Mouse (Mus musculus): ENCODE results near the gene Gns. TPM values are rescaled to one million over a fixed set of nuclear protein-coding genes. Genes with fewer than 3 reads are reported as not detected.

The Gns gene
- polyA plus RNA-seq, 1 experiment from 2014 or later, result 41.4 TPM

GRCm38 (mm10) chr10:121342260-121342659, 22.6 kb upstream of the Gns start:
- Histone ChIP-seq H3K36me3 (ENCODE audit: insufficient read depth, low read length) (no peaks in the 10 kb centered on the region), H3K9me3 (ENCODE audit: low read length) (no peaks in the 10 kb centered on the region), H3K4me3 (ENCODE audit: low read depth, low read length) (no peak overlapping the region), H3K4me2 (replicated peaks; ENCODE audit: low read depth, low read length) (no peak overlapping the region), H3K27me3 (replicated peaks; ENCODE audit: insufficient read depth, low read length) (no peaks in the 10 kb centered on the region), H3K4me1 (ENCODE audit: insufficient read depth, low read depth, low read length) (0 out of 2 replicates have a peak, but pooled peaks cover 3% of the 10 kb centered on the region), H3K9ac (replicated peaks; ENCODE audit: low read depth) (no peak overlapping the region), H3K27ac (ENCODE audit: low read length) (no peak overlapping the region)
- DNase-seq (ENCODE audit: low spot score), result no peak
- TF ChIP-seq EP300 (IDR thresholded peaks at IDR 0.05) (no peak), CTCF (IDR thresholded peaks at IDR 0.05) (no peak)
- WGBS, result 96% methylated on average over 10 of the region's 10 CpGs
- no peak for ATAC-seq

- TF ChIP-seq EP300 (IDR thresholded peaks at IDR 0.05), result peak; percentile 80
- no peak for TF ChIP-seq CTCF (IDR thresholded peaks at IDR 0.05)
- ATAC-seq (peak; percentile 75), DNase-seq (ENCODE audit: low spot score) (peak; percentile 69)
- Histone ChIP-seq H3K9ac (replicated peaks; ENCODE audit: low read depth) (no peak overlapping the region), H3K27me3 (replicated peaks; ENCODE audit: insufficient read depth, low read length) (no peaks in the 10 kb centered on the region), H3K4me1 (ENCODE audit: insufficient read depth, low read depth, low read length) (0 out of 2 replicates have a peak, but pooled peaks cover 3% of the 10 kb centered on the region), H3K27ac (ENCODE audit: low read length) (no peak overlapping the region), H3K9me3 (ENCODE audit: low read length) (no peaks in the 10 kb centered on the region), H3K36me3 (ENCODE audit: insufficient read depth, low read length) (no peaks in the 10 kb centered on the region), H3K4me2 (replicated peaks; ENCODE audit: low read depth, low read length) (no peak overlapping the region), H3K4me3 (ENCODE audit: low read depth, low read length) (no peak overlapping the region)
- WGBS, result 20% methylated on average over 6 of the region's 6 CpGs
Observed at GRCm38 (mm10) chr10:121343867-121344266, 21.0 kb upstream of the Gns start.

- no peak overlapping the region for H3K27ac ChIP-seq (ENCODE audit: low read length)
- no peaks in the 10 kb centered on the region for H3K9me3 ChIP-seq (ENCODE audit: low read length)
- no peaks in the 10 kb centered on the region for H3K27me3 ChIP-seq (replicated peaks; ENCODE audit: insufficient read depth, low read length)
- ATAC-seq (no peak), DNase-seq (ENCODE audit: low spot score) (no peak)
- peak overlapping the region; percentile 88; the same call in 1 of the 2 replicates for H3K4me2 ChIP-seq (replicated peaks; ENCODE audit: low read depth, low read length)
- no peak overlapping the region for H3K9ac ChIP-seq (replicated peaks; ENCODE audit: low read depth)
- WGBS, result 30% methylated on average over 5 of the region's 5 CpGs
- H3K36me3 ChIP-seq (ENCODE audit: insufficient read depth, low read length), result no peaks in the 10 kb centered on the region
- no peak overlapping the region for H3K4me3 ChIP-seq (ENCODE audit: low read depth, low read length)
- H3K4me1 ChIP-seq (ENCODE audit: insufficient read depth, low read depth, low read length), result 0 out of 2 replicates have a peak, but pooled peaks cover 8% of the 10 kb centered on the region
- TF ChIP-seq EP300 (IDR thresholded peaks at IDR 0.05) (no peak), CTCF (IDR thresholded peaks at IDR 0.05) (no peak)
Observed at GRCm38 (mm10) chr10:121349244-121349643, 15.6 kb upstream of the Gns start.

- Histone ChIP-seq H3K27me3 (replicated peaks; ENCODE audit: insufficient read depth, low read length) (no peaks in the 10 kb centered on the region), H3K9me3 (ENCODE audit: low read length) (no peaks in the 10 kb centered on the region), H3K36me3 (ENCODE audit: insufficient read depth, low read length) (no peaks in the 10 kb centered on the region), H3K27ac (ENCODE audit: low read length) (peak overlapping the region; percentile 68), H3K4me1 (ENCODE audit: insufficient read depth, low read depth, low read length) (0 out of 2 replicates have a peak, but pooled peaks cover 5% of the 10 kb centered on the region), H3K9ac (replicated peaks; ENCODE audit: low read depth) (peak overlapping the region; percentile 55), H3K4me2 (replicated peaks; ENCODE audit: low read depth, low read length) (peak overlapping the region; percentile 88), H3K4me3 (ENCODE audit: low read depth, low read length) (peak overlapping the region; percentile 69)
- ATAC-seq (peak; percentile 57), DNase-seq (ENCODE audit: low spot score) (peak; percentile 52)
- 0 out of 2 replicates have a peak, but pooled peaks have one; percentile 2 for TF ChIP-seq CTCF (IDR thresholded peaks at IDR 0.05)
- no peak for TF ChIP-seq EP300 (IDR thresholded peaks at IDR 0.05)
- 4% methylated on average over 33 of the region's 35 CpGs for WGBS
Observed at GRCm38 (mm10) chr10:121350357-121351065, 14.4 kb upstream of the Gns start.

GRCm38 (mm10) chr10:121351066-121351581, 13.8 kb upstream of the Gns start, which contains the start of gene Tbc1d30:
TSS of gene Tbc1d30 (minus strand) at chr10:121351278.
- Histone ChIP-seq H3K27ac (ENCODE audit: low read length) (peak within 1 kb of the TSS; percentile 68), H3K4me2 (replicated peaks; ENCODE audit: low read depth, low read length) (peak within 1 kb of the TSS; percentile 88), H3K9ac (replicated peaks; ENCODE audit: low read depth) (peak within 1 kb of the TSS; percentile 55), H3K4me1 (ENCODE audit: insufficient read depth, low read depth, low read length) (0 out of 2 replicates have a peak, but pooled peaks cover 5% of the 10 kb centered on the region), H3K4me3 (ENCODE audit: low read depth, low read length) (peak within 1 kb of the TSS; percentile 69), H3K9me3 (ENCODE audit: low read length) (no peaks in the 10 kb centered on the region), H3K36me3 (ENCODE audit: insufficient read depth, low read length) (no peaks in the 10 kb centered on the region), H3K27me3 (replicated peaks; ENCODE audit: insufficient read depth, low read length) (no peaks in the 10 kb centered on the region)
- TF ChIP-seq CTCF (IDR thresholded peaks at IDR 0.05) (peak; percentile 42), EP300 (IDR thresholded peaks at IDR 0.05) (no peak)
- under 1% methylated on average over 58 of the region's 61 CpGs for WGBS
- DNase-seq (ENCODE audit: low spot score) (peak; percentile 83), ATAC-seq (peak; percentile 86)

- Histone ChIP-seq H3K4me2 (replicated peaks; ENCODE audit: low read depth, low read length) (peak overlapping the region; percentile 88), H3K4me3 (ENCODE audit: low read depth, low read length) (peak overlapping the region; percentile 69), H3K27ac (ENCODE audit: low read length) (0 out of 2 replicates have a peak overlapping the region, but pooled peaks have one; percentile 68), H3K36me3 (ENCODE audit: insufficient read depth, low read length) (no peaks in the 10 kb centered on the region), H3K4me1 (ENCODE audit: insufficient read depth, low read depth, low read length) (0 out of 2 replicates have a peak, but pooled peaks cover 5% of the 10 kb centered on the region), H3K27me3 (replicated peaks; ENCODE audit: insufficient read depth, low read length) (no peaks in the 10 kb centered on the region), H3K9ac (replicated peaks; ENCODE audit: low read depth) (peak overlapping the region; percentile 55; the same call in 1 of the 2 replicates), H3K9me3 (ENCODE audit: low read length) (no peaks in the 10 kb centered on the region)
- 27% methylated on average over 15 of the region's 15 CpGs for WGBS
- ATAC-seq (0 out of 2 replicates have a peak, but pooled peaks have one; percentile 7), DNase-seq (ENCODE audit: low spot score) (no peak)
- TF ChIP-seq CTCF (IDR thresholded peaks at IDR 0.05), result no peak
- no peak for TF ChIP-seq EP300 (IDR thresholded peaks at IDR 0.05)
Observed at GRCm38 (mm10) chr10:121351692-121352290, 13.1 kb upstream of the Gns start.

Measured in lung, postnatal 0 days (tissue).